Mouse (Mus musculus): Measurements from ENCODE around the gene Spire2.
"Not testable (repeated sequence)": the region's sequence is repeated elsewhere in the genome, so short reads cannot be mapped to it uniquely, and the experiment has no call there.

Spire2 gene

DNA sequence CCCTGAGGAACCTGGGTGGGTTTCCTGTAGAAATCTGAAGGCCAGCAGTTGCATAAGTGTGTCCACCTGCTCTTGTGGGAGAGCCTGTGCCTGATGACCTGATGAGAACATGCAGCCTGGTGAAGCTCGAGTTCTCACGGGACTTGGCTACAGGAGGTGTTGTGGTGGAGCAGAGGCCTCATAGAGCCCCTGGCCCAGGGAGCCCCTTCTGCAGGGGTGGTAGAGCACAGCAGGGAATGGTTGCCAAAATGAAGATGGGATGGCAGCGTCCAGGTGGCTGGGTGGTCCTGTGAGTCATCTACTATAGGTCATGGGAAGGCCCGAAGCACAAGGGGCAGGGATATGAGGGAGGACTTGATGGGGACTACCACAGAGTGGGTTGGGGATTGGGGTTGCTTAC is 49.2 kb downstream of the Spire2 start:
- no peak for DNase-seq (ENCODE audit: low spot score in 2 of 2)

DNA sequence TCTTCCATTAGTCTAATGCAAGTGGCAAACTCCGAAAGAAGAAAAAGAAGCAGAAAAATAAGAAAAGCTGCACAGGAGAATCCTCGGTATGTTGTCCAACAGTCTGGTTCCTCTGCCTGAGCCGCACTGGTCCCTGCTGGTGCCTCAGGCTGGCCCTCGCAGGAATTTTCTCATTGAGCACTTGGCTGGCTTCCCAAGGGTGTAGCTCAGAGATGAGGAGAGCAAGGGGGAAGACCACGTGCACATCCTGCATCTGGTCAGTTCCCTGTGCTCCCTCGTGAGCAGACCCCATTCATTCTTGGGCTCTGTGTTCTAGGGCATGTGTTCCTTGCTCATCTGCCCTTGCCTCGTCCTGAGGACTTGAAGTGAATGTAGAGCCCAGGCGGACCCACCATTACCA is 50.0 kb downstream of the Spire2 start:
- no peak for DNase-seq (ENCODE audit: low spot score in 2 of 2)

DNA sequence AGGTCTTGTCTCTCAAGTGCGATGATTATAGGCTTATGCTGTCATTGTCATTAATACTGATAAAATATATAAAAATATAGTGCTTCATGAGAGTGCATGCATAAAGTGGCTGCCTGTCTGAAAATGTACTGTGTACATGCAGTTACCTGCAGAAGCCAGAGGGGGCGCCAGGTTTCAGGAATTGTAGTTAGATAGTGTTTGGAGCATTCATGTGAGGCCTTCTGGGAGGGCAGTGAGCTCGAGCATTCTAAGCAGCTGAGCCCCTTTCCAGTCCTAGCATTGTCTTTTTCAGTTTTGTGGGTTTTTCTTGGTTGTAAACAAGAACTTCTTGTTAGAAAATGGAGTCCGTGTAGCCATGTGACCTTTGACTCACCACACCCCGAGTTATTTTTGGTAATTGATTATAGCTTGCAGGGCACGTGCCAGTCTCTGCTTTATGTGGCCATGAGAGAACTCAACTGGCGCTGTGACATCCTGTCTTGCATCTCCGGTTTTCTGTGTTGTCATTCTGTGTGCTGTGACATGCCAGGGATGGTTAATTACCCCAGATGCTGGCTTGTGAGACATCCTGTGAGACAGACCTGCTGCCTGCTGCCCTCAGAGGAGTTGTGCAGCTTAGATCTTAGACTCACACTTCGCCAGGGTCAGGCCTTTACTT is 52.5 kb downstream of the Spire2 start:
- no peak for DNase-seq (ENCODE audit: low spot score in 2 of 2)

DNA sequence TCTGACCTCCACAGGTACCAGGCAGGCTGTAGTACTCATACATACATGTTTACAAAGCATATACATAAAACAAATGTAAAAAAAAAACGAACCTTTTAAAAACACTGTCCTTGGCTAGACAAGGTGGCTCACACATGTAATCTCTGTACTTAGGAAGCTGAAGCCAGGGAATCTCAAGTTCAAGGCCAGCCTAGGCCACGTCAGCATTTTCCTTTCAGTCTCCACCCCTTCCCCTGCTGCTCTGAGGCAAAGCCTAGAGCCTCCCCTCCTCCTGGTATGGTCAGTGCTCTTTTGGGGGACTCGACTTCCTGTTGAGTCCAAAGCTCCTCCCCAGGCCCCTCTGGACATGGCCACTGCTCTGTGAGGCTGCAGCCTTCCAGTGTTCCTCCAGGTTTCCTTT is 54.5 kb downstream of the Spire2 start:
- DNase-seq (ENCODE audit: low spot score in 2 of 2), result no peak

DNA sequence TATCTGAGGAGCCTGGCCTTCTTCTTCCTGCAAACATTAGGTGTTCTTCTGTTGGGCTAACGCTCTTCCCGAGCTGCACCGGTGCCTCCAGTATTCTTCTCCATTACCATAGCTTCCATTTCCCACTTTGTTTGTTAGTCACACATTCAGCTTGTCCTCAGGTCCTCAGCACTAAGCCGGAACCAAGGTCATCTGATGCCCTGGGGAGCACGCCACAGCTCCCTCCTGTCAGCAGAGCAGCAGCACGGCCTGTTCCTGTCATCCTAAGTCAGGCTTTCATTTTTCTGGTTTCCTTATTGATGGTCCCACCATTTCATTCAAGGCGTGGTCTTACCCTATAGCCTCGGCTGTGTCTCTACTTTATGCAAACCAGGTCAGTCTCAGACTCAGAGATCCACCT is 55.3 kb downstream of the Spire2 start:
- DNase-seq (ENCODE audit: low spot score in 2 of 2), result no peak

DNA sequence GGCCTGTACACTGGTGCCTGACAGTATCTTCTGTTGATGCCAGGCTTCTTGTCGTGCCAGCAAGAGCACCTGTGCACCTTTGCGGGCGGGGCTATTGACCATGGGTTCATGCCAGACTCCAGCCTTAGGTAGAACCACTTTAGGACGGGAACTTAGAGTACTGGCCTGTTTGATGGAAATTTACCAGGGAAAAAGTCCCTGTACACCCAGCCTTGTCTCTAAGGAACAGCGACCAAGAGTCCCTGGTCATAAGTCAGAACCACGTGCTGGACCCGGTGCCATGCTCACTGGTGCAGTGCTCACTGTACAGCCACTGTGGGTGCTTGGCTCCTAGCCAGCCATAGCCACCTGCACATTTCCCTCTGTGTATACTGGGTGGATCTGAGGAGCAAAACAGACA is 56.5 kb downstream of the Spire2 start:
- DNase-seq (ENCODE audit: low spot score in 2 of 2), result no peak

DNA sequence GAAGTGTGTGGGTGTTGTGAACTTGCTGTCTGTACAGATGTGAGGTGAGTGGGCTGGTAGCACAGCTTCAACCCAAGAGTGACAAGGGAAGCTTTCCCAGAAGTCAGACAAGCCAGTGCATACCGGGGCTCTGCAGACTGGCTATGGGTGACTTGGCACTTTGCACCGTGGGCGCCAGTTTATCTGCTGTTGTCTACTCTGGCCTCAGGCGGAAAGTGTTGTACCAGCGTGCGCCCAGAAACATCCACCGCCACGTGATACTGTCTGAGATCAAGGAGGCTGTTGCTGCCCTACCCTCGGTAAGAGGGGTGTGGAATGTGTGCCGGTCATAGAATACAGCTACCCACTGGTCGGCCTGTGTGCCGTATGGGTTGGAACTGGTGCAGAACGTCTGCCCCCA is 65.8 kb downstream of the Spire2 start:
- DNase-seq (ENCODE audit: low spot score in 2 of 2), result peak in 1 of 2 experiments; percentile 15

DNA sequence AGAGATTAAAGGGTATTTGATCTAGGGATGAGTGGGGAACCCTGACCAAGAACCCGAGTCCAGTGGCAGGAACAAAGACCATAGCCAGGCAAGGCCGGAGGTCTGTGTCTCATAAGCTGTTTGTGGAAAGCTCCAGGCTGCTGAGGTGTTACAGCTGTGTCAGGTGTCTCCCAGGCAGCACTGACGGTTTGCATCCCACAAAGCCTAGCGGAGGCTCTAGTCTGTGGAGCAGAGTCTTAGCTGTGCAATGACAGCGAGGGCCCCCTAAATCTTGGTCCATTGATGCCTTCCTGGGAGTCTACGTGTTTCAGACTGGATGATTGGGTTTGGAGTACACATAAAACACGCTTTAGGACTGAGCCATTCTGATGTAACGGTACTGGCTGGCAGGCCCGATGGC is 69.4 kb downstream of the Spire2 start:
- no peak for DNase-seq (ENCODE audit: low spot score in 2 of 2)

DNA sequence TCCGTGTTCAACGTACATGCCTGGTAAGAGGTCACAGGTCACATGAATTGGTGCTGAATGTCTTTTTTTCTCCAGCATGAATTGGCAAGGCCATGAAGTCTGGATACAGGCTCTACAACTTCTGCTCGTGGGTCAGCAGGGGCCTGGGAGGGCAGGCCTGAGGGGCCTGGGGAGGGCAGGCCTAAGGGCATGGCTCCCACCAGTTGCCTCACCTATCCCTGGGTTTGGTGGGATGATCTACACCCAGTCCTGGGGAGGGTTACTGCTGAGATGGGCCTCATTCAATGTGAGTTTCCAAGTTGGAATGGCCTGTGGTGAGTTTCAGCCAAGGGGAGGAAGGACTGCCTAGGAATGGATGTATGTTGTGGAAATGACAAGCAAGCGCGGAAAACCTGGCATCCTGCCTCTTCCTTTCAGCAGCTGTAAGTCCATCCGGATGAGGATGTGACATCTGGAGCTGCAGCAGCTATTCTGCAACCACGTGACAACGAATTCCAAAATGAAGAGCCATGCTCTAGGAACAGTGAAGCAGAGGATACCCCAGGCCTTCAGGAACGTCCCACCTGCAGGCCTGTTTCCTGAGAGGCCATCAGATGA is 70.3 kb downstream of the Spire2 start:
- DNase-seq (ENCODE audit: low spot score in 2 of 2), result no peak

DNA sequence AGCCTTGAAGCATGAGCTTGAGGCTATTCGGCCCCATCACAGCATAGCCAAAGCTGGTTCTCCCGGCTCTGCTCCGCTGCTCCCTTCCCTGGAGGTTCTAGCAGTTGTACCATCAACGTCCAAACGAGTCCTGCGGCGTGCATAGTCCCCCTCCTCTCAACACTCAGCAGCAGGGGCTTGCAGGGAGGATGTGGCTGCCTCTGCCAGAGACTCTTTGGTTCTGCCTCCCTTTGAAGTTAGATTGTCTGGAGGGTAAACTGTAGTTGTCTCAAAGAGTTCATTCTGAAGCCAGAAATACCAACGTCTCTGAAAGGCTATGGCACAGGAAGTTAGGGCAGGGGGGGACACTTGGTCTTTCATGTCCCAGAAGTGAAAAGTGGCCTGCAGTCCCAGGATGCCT is 72.0 kb downstream of the Spire2 start:
- DNase-seq (ENCODE audit: low spot score in 2 of 2), result no peak

DNA sequence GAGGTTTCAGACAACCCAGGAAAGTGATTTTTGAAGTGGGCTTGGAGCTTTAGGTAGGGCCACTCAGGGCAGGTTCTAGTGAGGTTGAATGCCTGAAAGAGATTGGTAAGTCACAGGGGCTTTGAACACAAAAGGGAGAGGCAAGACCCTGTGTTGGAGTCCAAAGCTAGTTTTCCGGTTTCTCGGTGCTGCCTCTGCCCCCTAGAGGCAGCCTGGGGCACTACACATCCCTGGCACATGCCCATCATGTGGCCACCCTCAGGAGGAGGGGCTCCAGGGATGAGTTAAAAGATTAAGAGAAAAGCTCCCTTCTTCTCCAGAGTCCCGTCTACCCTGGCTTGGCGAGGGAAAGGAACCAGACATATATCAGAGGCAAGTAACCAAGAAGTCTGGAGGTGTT is 74.3 kb downstream of the Spire2 start, which contains the start of gene Mc1r:
Gene Mc1r, plus strand, starts transcription at position 322 of the 400 bp plus-strand sequence.
- peak in 1 of 2 experiments; percentile 30 for DNase-seq (ENCODE audit: low spot score in 2 of 2)

DNA sequence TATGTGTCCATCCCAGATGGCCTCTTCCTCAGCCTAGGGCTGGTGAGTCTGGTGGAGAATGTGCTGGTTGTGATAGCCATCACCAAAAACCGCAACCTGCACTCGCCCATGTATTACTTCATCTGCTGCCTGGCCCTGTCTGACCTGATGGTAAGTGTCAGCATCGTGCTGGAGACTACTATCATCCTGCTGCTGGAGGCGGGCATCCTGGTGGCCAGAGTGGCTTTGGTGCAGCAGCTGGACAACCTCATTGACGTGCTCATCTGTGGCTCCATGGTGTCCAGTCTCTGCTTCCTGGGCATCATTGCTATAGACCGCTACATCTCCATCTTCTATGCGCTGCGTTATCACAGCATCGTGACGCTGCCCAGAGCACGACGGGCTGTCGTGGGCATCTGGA is 75.1 kb downstream of the Spire2 start:
- no peak for DNase-seq (ENCODE audit: low spot score in 2 of 2)

DNA sequence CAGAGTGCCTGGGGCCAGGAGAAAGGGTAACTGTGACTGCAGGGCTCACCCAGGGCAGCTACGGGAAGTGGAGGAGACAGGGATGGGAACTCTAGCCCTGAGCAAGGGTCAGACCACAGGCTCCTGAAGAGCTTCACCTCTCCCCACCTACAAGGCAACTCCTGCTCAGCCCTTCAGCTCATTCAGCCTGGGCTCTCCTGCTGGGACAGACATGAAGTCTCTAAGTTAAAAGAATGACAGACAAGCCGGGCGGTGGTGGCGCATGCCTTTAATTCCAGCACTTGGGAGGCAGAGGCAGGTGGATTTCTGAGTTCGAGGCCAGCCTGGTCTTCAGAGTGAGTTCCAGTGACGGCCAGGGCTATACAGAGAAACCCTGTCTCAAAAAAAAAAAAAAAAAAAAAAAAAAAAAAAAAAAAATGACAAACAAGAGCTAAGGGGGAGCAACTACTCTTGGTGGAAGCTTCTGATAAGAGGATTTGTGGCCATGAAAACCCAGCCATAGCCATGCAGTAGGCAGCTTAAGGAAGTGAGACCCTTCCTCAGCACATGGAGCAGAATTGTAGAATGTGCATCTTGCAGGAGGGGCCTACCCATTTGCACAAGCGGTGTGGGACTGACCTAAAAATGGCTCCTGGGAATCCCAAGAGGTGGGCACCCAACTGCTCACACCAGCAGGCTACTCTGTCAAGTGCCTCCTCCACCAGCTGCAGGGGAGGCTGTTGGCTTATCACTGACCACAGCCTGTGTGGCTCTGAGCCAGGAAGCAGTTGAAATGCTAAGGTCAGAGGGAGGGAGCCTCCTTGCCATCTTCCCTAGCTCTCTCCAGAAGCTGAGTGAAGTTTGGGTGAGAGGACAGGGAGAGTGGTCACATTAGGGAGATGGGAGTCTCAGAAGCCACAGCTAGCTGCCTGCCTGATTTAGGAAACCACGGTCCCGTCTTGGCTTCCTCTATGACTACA is 76.4 kb downstream of the Spire2 start:
- DNase-seq (ENCODE audit: low spot score in 2 of 2), result no peak

DNA sequence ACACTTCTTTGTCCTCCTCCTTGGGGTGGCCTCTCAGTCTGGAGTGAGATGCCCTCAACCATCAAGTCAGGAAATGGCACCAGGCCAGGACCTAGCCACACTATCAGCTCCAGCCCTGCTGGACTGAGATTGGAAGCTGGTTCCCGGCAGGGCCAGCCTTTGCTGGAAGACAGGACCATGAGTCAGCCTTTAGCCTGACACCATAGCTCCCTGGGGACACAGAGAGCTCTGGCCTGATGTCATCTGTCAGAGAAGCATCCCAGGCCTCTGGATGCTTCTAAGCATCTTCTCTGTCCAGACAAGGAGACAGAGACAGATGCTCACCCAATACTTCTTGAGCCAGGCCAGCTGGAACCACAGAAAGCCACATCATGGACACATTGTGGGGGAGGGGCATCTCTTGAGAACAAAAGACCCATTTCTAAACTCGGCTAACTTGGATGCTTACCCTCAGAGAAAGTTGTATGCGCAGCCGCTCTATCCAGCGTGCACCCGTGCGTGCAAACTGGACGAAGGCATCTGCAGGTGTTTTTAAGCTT is 77.6 kb downstream of the Spire2 start:
- peak; percentile 61 to 72 for DNase-seq (ENCODE audit: low spot score in 2 of 2)

DNA sequence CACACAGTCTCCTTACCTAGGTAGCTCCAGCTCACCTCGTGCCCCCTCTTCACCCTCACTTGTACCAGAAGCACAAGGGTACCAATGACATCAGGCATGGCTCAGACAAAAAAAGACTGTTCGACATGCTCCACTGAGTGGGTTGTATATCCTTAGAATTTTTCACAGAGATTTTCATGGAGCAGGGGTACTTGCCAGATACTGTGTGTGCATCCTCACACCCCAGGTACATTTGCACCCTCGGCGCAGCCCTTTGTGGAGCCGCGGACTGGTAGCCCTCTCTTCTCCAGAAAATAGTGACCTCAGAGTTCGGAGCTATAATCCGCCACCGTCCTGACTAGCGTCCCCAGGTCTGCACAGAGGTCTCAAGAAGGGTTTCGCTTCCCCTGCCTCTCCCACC is 78.3 kb downstream of the Spire2 start:
- DNase-seq (ENCODE audit: low spot score in 2 of 2), result no peak

DNA sequence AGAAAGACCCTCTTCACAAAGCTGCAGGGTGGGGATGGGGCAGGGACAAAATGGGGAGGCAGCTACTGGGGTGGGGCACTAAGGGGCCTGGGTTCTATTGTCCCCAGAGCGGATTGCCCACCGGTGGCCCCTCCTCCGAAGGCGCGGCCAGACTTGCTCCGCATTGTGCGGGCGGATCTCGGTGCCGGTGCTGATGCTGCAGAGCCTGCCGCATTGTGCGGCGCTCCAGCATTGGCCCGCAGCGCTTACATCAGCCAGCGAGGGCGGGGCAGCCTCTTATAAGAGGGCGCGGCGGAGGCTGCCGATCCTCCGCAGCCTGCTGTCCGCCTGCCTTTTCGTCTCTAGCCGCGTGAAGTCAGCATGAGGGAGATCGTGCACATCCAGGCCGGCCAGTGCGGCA is 78.7 kb downstream of the Spire2 start, which contains the start of gene Tubb3:
Gene Tubb3, plus strand, starts transcription at position 179 of the 400 bp plus-strand sequence.
- peak in 1 of 2 experiments; percentile 37 for DNase-seq (ENCODE audit: low spot score in 2 of 2)

DNA sequence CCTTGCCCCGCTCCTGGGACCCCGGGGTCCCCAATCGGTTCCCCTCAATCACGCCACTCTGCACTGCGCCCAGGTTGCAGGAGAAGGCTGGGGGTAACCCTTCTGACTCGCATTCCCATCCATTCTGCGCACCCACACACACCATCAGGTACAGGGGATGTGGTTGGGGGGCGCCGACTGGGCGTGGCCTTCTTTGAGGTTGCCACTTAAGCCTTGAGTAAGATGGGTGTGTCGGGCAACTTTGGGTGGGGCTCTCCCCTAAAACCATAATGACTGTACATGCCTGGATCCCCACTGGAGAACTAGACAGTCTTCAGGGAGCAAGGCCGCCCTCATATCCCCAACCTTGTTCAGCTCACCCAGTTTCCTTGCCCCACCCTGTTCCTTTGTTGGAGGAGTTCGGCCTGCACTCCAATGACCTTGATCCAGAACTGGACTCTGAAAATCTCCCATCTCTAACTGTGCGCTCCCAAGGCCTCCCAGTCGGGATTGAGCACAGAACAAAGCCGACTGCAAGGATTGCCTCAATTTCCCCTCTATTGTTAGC is 79.3 kb downstream of the Spire2 start:
- no peak for DNase-seq (ENCODE audit: low spot score in 2 of 2)

DNA sequence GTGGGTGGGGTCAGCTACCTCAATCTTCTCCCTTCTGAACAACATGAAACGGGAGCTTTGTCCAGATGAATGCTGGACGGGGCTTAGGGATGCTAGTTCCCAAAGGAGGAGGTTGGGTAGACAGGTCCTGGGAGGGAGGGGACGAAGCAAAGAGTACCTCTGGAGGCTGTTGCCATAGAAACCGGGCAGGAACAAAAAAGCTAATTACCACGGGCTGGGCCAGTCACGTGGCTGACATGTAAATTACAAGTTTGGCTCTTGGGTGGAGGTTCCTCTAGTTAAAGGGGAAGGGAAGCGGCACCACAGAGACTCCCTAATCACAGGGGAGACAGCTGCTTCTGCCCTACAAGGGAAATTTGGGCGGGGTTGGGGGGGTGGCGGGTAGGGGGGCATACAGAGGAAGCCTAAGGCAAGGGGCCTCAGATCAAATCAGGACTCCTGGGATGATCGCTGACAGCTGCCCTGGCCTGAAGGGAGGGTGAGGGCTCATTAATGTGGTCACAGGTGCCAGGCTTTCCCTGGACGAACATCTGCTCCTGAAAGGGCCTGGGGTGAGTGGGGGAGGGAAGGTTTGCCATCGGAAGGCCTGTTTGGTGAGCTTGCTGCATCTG is 80.2 kb downstream of the Spire2 start:
- no peak for DNase-seq (ENCODE audit: low spot score in 2 of 2)

DNA sequence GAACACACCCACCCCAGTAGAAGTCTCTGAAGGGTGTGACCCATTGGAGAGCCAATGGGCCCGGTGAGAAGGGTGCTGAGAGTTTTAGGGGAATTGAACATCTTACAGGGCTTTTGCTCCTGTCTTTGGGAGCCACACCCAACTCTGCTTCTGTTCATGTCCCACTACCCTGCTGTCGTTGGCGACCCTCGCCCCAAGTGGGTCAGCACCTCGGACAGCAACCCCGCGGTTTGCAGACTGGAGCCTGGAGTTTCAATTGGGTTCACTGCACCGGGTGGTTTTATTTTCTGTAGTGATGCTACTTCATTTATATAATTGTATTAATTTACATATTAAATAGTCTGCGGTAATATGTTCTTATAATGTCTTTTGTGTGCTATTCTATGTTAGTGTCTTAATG is 81.7 kb downstream of the Spire2 start:
- no peak for DNase-seq (ENCODE audit: low spot score in 2 of 2)

DNA sequence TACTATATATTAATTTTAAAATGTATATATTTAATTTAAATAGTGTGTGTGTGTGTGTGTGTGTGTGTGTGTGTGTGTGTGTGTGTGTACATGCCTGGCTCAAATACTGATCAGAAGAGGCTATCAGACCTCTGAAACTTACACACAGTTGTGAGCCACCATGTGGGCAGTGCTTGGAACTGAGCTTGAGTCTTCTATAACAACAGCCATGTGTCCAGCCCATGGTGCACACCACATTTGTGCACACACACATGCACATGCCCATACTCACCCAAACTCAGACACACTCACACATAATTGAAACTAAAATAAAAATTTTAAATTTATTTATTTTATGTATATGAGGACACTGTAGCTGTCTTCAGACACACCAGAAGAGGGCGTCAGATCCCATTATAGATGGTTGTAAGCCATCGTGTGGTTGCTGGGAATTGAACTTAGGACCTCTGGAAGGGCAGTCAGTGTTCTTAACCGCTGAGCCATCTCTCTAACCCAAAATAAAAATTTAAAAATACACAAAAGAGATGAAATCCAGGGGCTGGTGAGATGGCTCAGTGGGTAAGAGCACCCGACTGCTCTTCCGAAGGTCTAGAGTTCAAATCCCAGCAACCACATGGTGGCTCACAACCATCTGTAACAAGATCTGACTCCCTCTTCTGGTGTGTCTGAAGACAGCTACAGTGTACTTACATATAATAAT is 82.6 kb downstream of the Spire2 start:
- DNase-seq (ENCODE audit: low spot score in 2 of 2), result not testable (repeated sequence)
